Mouse (Mus musculus) CH12.LX (cell line): ENCODE results near the gene Arsb. TPM values are rescaled to one million over a fixed set of nuclear protein-coding genes. Genes with fewer than 3 reads are reported as not detected.

Experiments used
- DNase-seq: peaks from one replicate; pipeline ENCODE4 v3.0.0-alpha.2; 2013; ENCODE audit errors: extremely low read depth
- H3K27ac ChIP-seq: 2 replicates; pipeline ENCODE4 v1.5.1; 2012; ENCODE audit warnings: low read depth, mild to moderate bottlenecking, control low read depth, moderate library complexity; ENCODE audit not compliant: insufficient read depth
- H3K27me3 ChIP-seq: replicated peaks from 2 replicates; pipeline ENCODE3; 2012; ENCODE audit warnings: inconsistent platforms
- H3K36me3 ChIP-seq, 2 experiments: replicated peaks in 1 of 2; 2 replicates each; pipeline versions ENCODE3 to v1.6.1; 2012; ENCODE audit warnings: inconsistent platforms in 1 of 2, low read length in 1 of 2, mild to moderate bottlenecking in 1 of 2, mixed read lengths in 1 of 2, moderate library complexity in 1 of 2; ENCODE audit not compliant: control insufficient read depth in 1 of 2, insufficient read depth in 1 of 2
- H3K4me1 ChIP-seq, 2 experiments: 2 replicates each; pipeline ENCODE4 v1.6.1; 2012; ENCODE audit warnings: inconsistent platforms in 1 of 2, moderate library complexity in 1 of 2; ENCODE audit not compliant: insufficient read depth in 2 of 2, control insufficient read depth in 1 of 2
- H3K4me2 ChIP-seq: 2 replicates; pipeline ENCODE4 v1.6.1; 2012; ENCODE audit warnings: low read depth, mild to moderate bottlenecking, control low read depth; ENCODE audit not compliant: poor library complexity, insufficient read depth, severe bottlenecking
- H3K4me3 ChIP-seq, 3 experiments: fragments of 150-350 bp in 1 of 3; sonication (generic) in 1 of 3; replicated peaks in 1 of 3; 2 replicates each; pipeline versions ENCODE3 to v1.5.1; 2011 to 2012; ENCODE audit warnings: low read depth in 2 of 3, low read length in 2 of 3, mild to moderate bottlenecking in 2 of 3, moderate library complexity in 2 of 3, control low read depth in 1 of 3, improper control_type of control experiment in 1 of 3, inconsistent platforms in 1 of 3, mixed read lengths in 1 of 3; ENCODE audit not compliant: poor library complexity in 1 of 3
- H3K79me2 ChIP-seq: replicated peaks from 2 replicates; pipeline ENCODE4 v1.6.1; 2012; ENCODE audit warnings: mild to moderate bottlenecking, moderate library complexity; ENCODE audit not compliant: control insufficient read depth, poor library complexity, insufficient read depth, severe bottlenecking; ENCODE audit errors: extremely low read depth
- H3K9ac ChIP-seq: 2 replicates; pipeline ENCODE4 v1.6.1; 2012; ENCODE audit warnings: low read depth, mild to moderate bottlenecking, control low read depth, moderate library complexity; ENCODE audit not compliant: insufficient read depth
- H3K9me3 ChIP-seq: replicated peaks from 2 replicates; pipeline ENCODE3; 2012; ENCODE audit warnings: low read length, inconsistent platforms, mixed read lengths
- CHD1 ChIP-seq: IDR thresholded peaks from 2 replicates; pipeline ENCODE4 v1.6.1; 2012; ENCODE audit warnings: low read depth, low read length, improper control_type of control experiment, inconsistent platforms
- E2F4 ChIP-seq: IDR thresholded peaks from 2 replicates; pipeline ENCODE4 v1.6.1; 2011; ENCODE audit warnings: low read depth, low read length, improper control_type of control experiment; ENCODE audit not compliant: insufficient replicate concordance
- ELF1 ChIP-seq: IDR thresholded peaks from 2 replicates; pipeline ENCODE4 v1.6.1; 2014; ENCODE audit warnings: low read depth, mild to moderate bottlenecking, inconsistent platforms, low read length, improper control_type of control experiment
- ETS1 ChIP-seq: conservative IDR thresholded peaks from 2 replicates; pipeline ENCODE4 v1.6.1; 2012; ENCODE audit warnings: low read depth, mild to moderate bottlenecking, inconsistent platforms, low read length, improper control_type of control experiment, moderate library complexity
- GABPA ChIP-seq: IDR thresholded peaks from 2 replicates; pipeline ENCODE4 v1.6.1; 2012; ENCODE audit warnings: low read depth, low read length, improper control_type of control experiment, inconsistent platforms; ENCODE audit not compliant: insufficient replicate concordance
- IRF4 ChIP-seq: IDR thresholded peaks from 2 replicates; pipeline ENCODE4 v1.6.1; 2014; ENCODE audit warnings: low read depth, mild to moderate bottlenecking, inconsistent platforms, low read length, improper control_type of control experiment
- MAFK ChIP-seq: IDR thresholded peaks from 2 replicates; pipeline ENCODE4 v1.6.1; 2011; ENCODE audit warnings: low read length, improper control_type of control experiment; ENCODE audit not compliant: insufficient replicate concordance
- MXI1 ChIP-seq: IDR thresholded peaks from 2 replicates; pipeline ENCODE4 v1.6.1; 2011; ENCODE audit warnings: mild to moderate bottlenecking, low read depth, low read length, improper control_type of control experiment
- NELFE ChIP-seq: IDR thresholded peaks from 2 replicates; pipeline ENCODE4 v1.6.1; 2011; ENCODE audit warnings: low read depth, low read length, improper control_type of control experiment
- NRF1 ChIP-seq: IDR thresholded peaks from 2 replicates; pipeline ENCODE4 v1.6.1; 2014; ENCODE audit warnings: low read depth, mild to moderate bottlenecking, inconsistent platforms, low read length, improper control_type of control experiment, moderate library complexity
- PAX5 ChIP-seq: IDR thresholded peaks from 2 replicates; pipeline ENCODE4 v1.6.1; 2012; ENCODE audit warnings: low read length, inconsistent platforms, mixed read lengths
- POLR2AphosphoS2 ChIP-seq: IDR thresholded peaks from 2 replicates; pipeline ENCODE4 v1.6.1; 2011; ENCODE audit warnings: low read depth, low read length, improper control_type of control experiment
- RAD21 ChIP-seq: IDR thresholded peaks from 2 replicates; pipeline ENCODE4 v1.6.1; 2011; ENCODE audit warnings: low read depth, mild to moderate bottlenecking, low read length, improper control_type of control experiment, moderate library complexity
- RCOR1 ChIP-seq: conservative IDR thresholded peaks from 2 replicates; pipeline ENCODE4 v1.6.1; 2012; ENCODE audit warnings: low read depth, mild to moderate bottlenecking, inconsistent platforms, low read length, improper control_type of control experiment
- TCF12 ChIP-seq: IDR thresholded peaks from 2 replicates; pipeline ENCODE4 v1.6.1; 2014; ENCODE audit warnings: low read depth, mild to moderate bottlenecking, inconsistent platforms, low read length, improper control_type of control experiment
- USF2 ChIP-seq: conservative IDR thresholded peaks from 2 replicates; pipeline ENCODE4 v1.6.1; 2011; ENCODE audit warnings: low read depth, low read length, improper control_type of control experiment
- ZMIZ1 ChIP-seq: IDR thresholded peaks from 2 replicates; pipeline ENCODE4 v1.6.1; 2012; ENCODE audit warnings: low read depth, mild to moderate bottlenecking, inconsistent platforms, low read length, improper control_type of control experiment
- ZNF384 ChIP-seq: IDR thresholded peaks from 2 replicates; pipeline ENCODE4 v1.6.1; 2012; ENCODE audit warnings: low read depth, low read length, improper control_type of control experiment, inconsistent platforms
- dilution Hi-C: fragments of 300-500 bp; cut with MboI; formaldehyde crosslinking; loops from 2 replicates; pipeline ENCODE4 v1.14.3; 2020; ENCODE audit warnings: low sequenced_read_pairs; ENCODE audit not compliant: extremely low pct_unique_long_range_greater_than_20kb, extremely low pct_ligation_motif_present
- in situ Hi-C: fragments of 300-500 bp; cut with MboI; formaldehyde crosslinking; loops from 3 replicates; pipeline ENCODE4 v1.14.3; 2019; ENCODE audit warnings: low sequenced_read_pairs, low pct_ligation_motif_present, low pct_unique_long_range_greater_than_20kb, mixed read lengths
- polyA plus RNA-seq: library from polyadenylated mRNA; unstranded; fragments of >175 nt; gene quantifications from 2 replicates; pipeline ENCODE4 v1.2.1, GENCODE M21; 2012; ENCODE audit warnings: low read depth; ENCODE audit not compliant: insufficient read length
- total RNA-seq, 2 experiments: library from RNA; depleted of rRNA; stranded (reverse); fragments of 300-350 nt in 1 of 2; fragments of >200 nt in 1 of 2; gene quantifications; 2 replicates each; pipeline ENCODE4 v1.2.3; 2012 to 2014

Arsb gene
- total and polyA plus RNA-seq, 3 experiments = 1.0 to 9.8 (median 2.0) TPM

- Histone ChIP-seq H3K9ac (no peak overlapping the region), H3K36me3 (peaks cover 0 to 2% of the 10 kb centered on the region in 2 experiments), H3K27ac (no peak overlapping the region), H3K79me2 (no peaks in the 10 kb centered on the region), H3K4me1 (peaks cover 0 to 11% of the 10 kb centered on the region in 2 experiments; a peak in 2 of 4 replicates), H3K4me2 (no peak overlapping the region), H3K27me3 (no peaks in the 10 kb centered on the region), H3K9me3 (peaks cover 6% of the 10 kb centered on the region), H3K4me3 (no peak overlapping the region)
- no peak for DNase-seq
- dilution Hi-C loops = no loop called here
- in situ Hi-C loops = no loop called here
- TF ChIP-seq RAD21 (no peak), RCOR1 (no peak), USF2 (no peak), CHD1 (no peak), NELFE (no peak), PAX5 (no peak), MXI1 (no peak)
Observed at GRCm38 (mm10) chr13:93815128-93815527, 43.7 kb downstream of the Arsb start.

GRCm38 (mm10) chr13:93816127-93816526 lies 44.7 kb downstream of the Arsb start:
- TF ChIP-seq GABPA (no peak), NRF1 (no peak), ZMIZ1 (no peak), IRF4 (no peak), ZNF384 (0 out of 2 replicates have a peak, but pooled peaks have one; percentile 14)
- peaks cover 0 to 2% of the 10 kb centered on the region in 2 experiments for H3K36me3 ChIP-seq
- H3K9me3 ChIP-seq = peaks cover 6% of the 10 kb centered on the region
- in situ Hi-C loops (no loop called here), dilution Hi-C loops (no loop called here)
- H3K9ac ChIP-seq = no peak overlapping the region
- no peak overlapping the region for H3K4me2 ChIP-seq
- no peak overlapping the region for H3K4me3 ChIP-seq
- DNase-seq = no peak
- no peaks in the 10 kb centered on the region for H3K79me2 ChIP-seq
- H3K4me1 ChIP-seq = peaks cover 0 to 11% of the 10 kb centered on the region in 2 experiments; a peak in 2 of 4 replicates
- no peak overlapping the region for H3K27ac ChIP-seq
- H3K27me3 ChIP-seq = no peaks in the 10 kb centered on the region

- no peaks in the 10 kb centered on the region for H3K79me2 ChIP-seq
- no peak overlapping the region for H3K4me2 ChIP-seq
- H3K9ac ChIP-seq = no peak overlapping the region
- peaks cover 0 to 2% of the 10 kb centered on the region in 2 experiments for H3K36me3 ChIP-seq
- no peaks in the 10 kb centered on the region for H3K27me3 ChIP-seq
- in situ Hi-C loops = no loop called here
- peaks cover 6% of the 10 kb centered on the region for H3K9me3 ChIP-seq
- TF ChIP-seq MXI1 (no peak), PAX5 (no peak), USF2 (no peak), ELF1 (no peak), E2F4 (no peak), ETS1 (no peak), POLR2AphosphoS2 (no peak), MAFK (no peak), TCF12 (no peak), ZMIZ1 (no peak)
- H3K4me1 ChIP-seq = peaks cover 0 to 13% of the 10 kb centered on the region in 2 experiments; a peak in 3 of 4 replicates
- dilution Hi-C loops = no loop called here
- DNase-seq = no peak
- H3K4me3 ChIP-seq = no peak overlapping the region
- no peak overlapping the region for H3K27ac ChIP-seq
Observed at GRCm38 (mm10) chr13:93816688-93817331, 45.4 kb downstream of the Arsb start.
